Mouse (Mus musculus): ENCODE measurements around the gene Tfdp1. TPM values are rescaled to one million over a fixed set of nuclear protein-coding genes. Genes with fewer than 3 reads are reported as not detected.

The Tfdp1 gene
- polyA plus RNA-seq, 1 experiment from 2014 or later = 222 TPM

DNA sequence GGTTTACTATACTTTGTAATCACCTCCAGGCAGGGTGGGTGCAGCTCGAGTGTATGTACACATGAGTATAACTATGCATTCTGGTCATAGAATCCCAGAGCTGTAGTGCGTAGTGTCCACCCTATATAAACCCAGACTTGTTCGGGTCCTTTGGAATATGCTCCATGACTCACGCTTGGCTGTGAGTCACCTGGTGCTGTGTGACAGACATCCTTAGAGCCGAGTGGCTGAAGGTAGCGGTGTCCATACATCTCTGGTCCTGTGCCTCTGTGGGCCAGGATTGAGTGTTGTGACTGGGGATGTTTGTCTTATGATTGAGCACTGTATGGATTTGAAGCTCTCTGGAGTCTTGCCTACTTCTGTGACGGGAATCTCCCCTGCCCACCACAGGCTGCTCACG is 14.1 kb downstream of the Tfdp1 start:
- DNase-seq (ENCODE audit: low spot score) = no peak

DNA sequence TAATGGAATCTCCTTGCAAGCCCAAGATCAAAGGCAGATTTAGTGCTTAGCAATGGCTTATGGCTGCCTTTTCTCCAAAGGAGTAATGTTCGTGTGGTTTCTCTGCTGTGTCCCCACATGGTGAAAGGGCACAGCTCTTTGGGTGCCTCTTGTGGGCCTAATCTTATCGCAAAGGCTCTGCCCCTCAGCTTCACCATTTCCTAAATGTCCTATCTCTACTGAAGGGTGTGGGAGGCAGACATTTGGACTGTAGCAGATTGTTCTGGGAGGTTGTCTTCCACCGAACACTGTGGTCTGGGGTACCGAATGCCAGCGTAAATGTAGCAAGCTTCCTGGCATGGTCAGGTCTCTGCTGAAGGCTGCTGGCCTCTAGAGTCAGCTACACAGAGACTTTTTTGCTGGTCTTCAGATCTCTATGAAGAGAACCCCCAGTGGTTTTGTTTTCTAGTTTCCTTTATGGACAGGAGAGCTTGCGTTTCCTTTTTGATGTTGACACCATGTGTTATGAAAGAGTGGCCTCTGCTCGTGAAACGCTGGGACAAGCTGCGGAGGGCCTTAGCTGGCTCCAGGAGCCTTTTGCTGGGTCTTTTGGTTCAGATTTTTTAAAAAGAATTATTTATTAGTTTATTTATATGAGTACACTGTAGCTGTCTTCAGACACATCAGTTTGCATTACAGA is 14.7 kb downstream of the Tfdp1 start:
- no peak for DNase-seq (ENCODE audit: low spot score)

DNA sequence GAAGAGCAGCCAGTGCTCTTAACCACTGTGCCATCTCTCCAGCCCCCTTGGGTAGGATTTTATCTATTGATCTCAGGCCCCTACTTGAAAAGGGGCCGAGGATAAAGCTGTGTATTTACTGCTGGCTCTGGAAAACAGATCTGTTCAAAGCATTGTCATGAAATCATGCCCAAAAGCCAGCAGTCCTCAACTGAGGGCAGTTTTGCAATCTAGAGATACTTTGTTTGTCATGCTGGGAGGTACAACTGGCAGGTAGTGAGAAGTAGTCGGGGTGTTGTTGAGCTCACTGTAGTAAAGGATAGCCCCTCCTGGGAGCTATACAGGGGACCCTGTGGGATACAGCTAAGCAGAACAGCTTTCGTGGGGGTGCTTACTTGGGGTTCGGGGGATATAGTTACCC is 15.3 kb downstream of the Tfdp1 start:
- DNase-seq (ENCODE audit: low spot score) = no peak

DNA sequence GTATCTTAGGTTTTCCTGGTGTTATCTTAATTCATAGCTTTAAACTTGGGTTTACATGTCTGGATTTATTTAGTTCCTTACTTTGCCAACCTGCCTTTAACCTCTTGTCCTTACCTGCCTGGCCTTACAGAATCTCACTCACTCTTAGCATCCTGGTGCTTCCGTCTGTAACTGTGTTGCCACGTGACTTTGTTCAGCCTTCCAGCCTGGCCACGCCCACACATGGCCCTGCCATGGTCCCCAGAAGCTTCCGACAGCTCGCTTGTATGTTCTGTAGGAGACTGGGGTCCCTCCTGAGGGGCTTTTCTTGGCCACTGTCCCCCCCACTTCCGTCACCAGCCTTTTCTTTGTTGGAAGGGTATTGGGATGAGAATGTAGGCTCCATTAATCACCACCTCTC is 17.7 kb downstream of the Tfdp1 start:
- no peak for DNase-seq (ENCODE audit: low spot score)

DNA sequence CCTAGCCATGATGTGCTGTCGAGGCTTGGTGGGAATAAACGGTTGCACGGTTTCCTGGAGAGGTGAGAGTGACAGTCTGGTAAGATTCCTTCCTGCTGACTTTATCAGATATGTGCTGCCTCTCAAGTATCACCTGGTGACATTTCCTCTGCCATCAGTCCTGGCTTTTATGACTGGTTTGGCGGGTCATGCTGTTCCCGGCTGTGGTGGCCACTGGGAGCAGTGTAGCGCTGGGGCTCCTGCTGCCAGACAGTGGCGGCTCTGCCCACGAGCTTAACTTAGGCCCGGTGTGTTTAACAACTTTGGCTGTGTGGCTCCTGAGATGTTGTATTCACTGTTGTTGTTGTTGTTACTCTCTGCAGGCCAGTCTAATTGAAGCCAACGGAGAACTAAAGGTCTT is 18.1 kb downstream of the Tfdp1 start:
- no peak for DNase-seq (ENCODE audit: low spot score)

DNA sequence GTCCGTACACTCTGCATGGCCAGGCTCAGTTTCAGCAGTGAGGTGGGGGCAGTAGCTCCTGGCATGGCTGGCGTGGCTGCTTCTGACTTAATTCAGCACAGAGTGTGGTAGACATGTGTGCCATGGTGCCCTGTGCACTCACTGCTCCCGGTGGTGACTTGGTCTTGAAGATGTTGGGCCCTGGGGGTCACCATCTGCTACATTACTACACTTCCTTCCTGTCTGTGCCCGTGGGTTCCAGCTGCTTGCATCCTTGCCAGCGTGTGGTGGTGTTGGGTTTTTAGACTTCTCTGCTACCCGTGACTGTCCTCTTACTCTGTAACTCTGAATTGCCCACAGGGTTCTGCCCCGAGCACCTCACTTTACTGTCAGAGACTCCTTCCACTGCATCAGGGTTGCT is 21.7 kb downstream of the Tfdp1 start:
- DNase-seq (ENCODE audit: low spot score) = no peak

DNA sequence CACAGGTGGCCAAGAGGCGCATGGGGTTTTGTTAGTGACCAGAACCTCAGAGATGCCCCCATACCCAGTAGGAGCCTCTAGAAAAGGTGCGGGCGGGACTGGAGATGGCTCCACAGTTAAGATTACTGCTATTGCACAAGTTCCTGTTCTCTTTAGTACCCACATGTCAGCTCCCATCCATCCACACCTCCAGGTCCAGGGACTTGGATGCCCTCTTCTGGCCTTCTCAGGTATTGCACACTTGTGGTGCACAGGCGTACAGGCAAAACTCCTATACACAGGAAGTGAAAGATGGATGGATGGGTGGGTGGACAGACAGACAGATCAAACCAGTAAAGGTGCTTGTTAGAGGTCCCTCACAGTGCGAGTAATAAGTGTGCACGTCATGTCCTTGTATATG is 23.3 kb downstream of the Tfdp1 start:
- no peak for DNase-seq (ENCODE audit: low spot score)

DNA sequence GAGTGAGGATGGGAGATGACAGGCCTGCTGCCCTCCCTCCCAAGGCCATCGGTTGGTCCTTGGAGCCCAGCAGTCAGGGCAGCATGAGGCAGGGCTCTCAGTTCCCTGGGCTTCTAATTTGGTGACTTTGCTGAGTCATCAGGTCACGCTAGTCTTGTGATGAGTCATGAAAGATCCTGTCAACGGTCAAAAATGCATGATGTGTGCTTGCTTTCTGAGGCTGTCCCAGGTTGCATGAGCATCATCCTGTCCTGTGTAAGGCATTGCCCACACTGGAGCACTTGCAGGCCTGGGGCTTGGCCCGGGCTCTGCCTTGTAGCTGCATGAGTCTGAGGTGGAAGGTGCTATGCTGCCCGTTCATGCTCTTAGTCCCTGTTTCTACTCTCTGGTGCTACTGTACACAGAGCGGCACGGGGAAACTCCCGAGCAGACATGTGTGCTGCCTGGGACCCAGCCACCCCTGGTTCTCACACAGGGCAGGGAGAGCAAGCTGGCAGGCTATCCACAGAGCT is 34.7 kb downstream of the Tfdp1 start:
- DNase-seq (ENCODE audit: low spot score) = no peak

DNA sequence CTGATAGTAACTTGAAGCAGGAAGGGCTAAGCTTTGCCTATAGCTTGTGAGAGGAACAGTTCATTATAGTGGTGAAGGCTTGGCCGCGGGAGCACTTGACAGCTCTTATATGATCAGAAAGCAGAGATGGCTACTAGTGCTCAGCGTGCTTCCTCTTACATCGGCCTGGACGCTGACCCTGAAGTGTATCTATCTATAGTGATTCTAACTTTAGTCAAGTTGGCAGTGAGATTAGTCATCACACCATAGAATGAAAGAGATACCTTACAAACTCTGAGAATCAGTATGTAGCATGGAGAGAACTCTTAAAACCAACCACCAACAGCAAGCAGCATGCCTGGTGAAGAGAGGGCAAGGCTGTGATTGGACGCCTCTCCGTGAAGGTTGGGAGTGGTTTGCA is 43.1 kb downstream of the Tfdp1 start:
- DNase-seq (ENCODE audit: low spot score) = no peak

DNA sequence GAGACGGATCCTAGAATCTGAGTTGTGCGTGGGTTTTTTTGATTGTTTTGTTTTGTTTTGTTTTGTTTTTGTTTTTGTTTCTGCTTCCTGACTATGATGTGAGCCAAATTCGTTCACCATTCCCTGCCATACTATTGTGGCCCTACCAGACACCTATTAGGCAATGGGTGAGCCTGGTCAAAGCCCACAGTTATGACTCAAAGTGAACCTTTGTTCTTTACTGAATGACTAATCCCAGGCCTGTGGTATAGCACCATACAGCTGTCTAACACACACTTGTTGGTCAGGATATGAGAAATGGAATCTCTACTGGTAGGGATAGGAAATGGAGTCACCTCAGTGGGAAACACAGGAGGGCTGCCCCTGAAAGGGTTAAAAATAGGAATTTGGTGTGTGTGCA is 44.0 kb downstream of the Tfdp1 start:
- DNase-seq (ENCODE audit: low spot score) = no peak

DNA sequence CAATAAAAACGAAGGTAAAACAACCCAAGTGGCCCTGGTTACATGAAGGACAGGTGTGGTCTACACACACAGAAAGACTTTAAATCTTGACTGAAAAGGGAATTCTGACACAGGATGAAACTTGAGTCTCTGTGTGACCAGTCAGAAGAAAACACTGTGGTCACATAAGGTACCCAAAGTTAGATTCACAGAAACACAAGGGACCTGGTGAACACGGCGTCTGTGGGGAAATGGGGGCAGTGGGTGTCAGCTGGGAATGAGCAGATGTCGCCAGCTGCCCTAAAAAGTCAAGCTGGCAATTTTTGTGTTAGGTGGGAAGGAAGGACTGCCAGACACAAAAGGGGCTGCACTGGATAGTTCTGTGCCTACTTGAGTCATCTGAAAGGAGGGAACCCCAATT is 44.4 kb downstream of the Tfdp1 start:
- no peak for DNase-seq (ENCODE audit: low spot score)

DNA sequence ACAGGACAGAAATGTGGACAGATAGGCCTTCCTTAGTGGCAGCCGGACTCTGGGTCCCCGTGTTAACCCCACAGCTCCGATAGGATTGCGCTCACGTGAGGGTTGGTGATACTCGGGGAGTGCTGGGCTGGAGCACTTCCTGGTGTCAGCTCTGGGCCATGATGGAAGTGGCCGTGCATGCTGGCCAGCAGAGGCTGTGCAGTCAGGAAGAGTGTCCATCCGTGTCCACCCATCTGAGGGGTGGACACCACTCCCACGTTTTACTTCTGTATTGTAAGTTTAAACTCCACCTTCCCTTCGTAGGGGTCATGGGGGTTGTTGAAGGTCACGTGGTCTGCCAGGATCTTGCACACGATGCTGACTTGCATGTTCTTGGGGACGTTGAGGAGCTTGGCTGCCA is 47.8 kb downstream of the Tfdp1 start:
- DNase-seq (ENCODE audit: low spot score) = no peak

DNA sequence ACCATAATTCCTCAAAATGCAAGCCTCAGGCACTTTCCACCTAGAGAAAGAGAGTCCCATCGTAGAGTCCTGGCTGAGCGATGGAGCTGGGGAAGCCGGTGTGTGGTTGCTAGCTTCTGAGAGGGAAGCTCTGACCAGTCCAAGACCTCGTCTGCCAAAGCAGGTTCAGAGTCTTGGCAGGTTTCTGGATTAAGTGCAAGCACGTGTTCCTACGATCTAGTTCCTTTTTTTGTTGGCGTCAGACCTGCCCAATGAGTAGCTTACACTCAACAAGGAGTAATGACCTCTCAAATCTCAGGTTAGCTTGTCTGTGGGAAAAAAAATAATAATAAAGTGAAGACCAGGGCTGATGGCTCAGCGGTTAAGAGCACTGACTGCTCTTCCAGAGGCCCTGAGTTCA is 49.2 kb downstream of the Tfdp1 start:
- DNase-seq (ENCODE audit: low spot score) = no peak

DNA sequence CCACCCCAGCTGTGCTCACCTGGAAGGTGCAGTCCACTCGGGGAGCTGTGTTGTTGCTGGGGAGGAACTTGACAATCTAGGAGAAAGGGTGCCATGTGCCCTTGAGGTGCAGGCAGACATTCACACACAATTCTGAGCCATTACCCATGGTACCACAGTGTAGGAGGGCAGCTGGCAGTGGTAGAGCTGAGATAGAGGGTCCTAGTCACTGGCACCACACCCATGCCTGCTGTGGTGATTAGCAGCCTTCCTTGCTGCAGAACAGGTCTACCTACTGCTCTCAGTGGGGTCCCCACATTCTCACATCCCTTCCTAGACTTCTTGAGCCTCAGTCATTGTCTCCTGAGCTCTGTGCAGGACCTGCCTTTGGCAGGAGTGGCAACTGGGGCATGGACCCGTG is 50.2 kb downstream of the Tfdp1 start:
- DNase-seq (ENCODE audit: low spot score) = no peak

DNA sequence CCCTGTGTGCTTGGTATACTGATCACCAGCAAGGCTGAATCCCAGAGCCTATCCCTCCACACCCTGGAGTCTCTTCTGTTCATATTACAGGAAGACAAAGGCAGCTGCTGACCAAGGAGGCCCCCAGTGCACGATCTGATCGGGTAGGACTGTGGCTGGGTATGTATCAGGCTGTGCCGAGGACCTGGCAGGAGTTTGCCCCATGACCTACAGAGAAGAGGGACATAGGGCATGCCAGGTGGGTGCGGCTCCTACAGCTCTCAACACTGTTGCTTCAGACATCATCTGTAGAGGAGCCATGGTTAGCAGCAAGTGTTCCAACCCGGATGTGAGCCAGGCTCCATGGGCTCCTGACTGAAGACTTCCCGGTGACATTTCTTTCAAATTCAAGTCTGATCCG is 55.3 kb downstream of the Tfdp1 start:
- DNase-seq (ENCODE audit: low spot score) = no peak

DNA sequence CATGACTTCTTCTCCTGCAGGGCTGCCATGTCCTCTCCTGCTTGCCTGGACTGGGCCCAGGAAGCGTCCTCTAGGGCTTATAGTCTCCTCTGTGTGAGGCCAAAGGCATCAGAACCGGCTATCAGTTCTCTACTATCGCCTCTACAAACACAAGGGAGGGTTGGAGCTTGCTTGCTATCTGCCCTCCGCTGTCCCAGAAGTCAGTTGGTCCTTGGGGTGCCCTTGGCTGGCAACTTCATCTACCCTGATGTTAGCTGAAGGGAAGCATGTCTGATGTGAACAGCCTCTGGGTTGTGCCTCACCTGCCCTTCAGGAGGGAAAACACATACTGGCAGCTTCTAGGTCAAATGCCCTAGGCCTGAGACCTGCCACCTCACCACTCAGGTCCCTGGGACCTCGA is 58.2 kb downstream of the Tfdp1 start, which contains the start of gene Atp4b:
Gene Atp4b, minus strand, starts transcription at position 101 of the 400 bp plus-strand sequence.
- no peak for DNase-seq (ENCODE audit: low spot score)

DNA sequence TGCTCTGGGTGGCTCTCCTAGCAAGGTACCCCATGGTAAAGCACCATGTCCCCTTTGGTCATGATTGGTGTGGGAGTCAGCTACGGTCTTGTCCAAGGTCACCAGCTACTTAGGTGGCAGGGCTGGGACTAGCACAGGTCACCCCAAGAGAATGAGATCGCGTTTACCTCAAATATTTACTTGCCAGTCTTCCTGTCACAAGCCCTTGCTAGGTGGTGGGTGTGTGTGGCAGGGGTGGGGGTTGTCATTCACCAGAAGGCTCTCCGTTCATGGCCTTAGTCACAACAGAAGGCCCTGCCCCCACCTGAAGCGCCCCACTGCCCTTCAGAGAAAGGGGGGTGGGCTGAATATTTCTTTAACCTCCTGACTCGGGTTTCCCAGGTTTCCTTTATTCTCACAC is 65.0 kb downstream of the Tfdp1 start:
- no peak for DNase-seq (ENCODE audit: low spot score)

DNA sequence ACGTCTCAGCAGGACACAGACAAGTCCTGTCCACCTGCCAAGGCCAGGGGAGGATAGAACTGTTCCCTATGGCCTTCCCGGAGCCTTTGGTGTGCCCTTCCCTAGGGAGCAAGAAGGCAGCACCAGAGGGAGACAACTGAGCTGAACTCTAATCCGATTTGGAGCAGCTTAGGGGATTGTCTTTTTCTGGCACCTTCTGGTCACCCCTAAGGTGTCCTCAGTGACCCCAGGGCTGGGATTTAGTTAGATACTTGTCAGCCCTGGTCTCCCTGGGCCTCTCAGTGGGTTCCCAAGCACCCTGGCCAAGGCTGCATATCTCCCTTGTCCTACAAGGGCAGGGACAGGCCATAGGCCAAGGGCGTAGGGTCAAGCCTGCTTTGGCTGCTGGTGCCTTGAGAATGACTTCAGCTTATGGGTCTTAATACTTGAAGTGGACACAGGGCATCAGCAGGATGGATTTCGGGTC is 66.1 kb downstream of the Tfdp1 start, which contains the start of gene Grk1:
Gene Grk1, plus strand, starts transcription at position 416 of the 466 bp plus-strand sequence.
- no peak for DNase-seq (ENCODE audit: low spot score)

DNA sequence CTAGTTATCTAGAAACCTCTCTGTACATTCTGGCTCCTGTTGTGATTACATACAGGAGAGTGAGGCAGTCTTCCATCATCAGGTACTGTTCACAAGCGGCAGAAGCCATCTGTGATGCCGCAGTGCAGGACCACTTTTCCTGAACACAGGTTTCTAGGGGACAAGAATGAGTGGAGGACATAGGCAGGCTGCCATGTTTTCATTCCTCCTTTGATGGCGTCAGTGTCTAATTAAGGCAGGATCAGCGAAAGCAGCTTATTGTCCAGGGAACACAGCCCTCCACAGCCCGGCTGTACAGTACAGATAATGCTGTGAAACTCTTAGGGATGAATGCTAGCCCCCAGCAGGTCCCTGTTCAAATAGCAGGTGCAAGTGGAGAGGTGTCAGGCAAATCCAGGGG is 67.5 kb downstream of the Tfdp1 start:
- no peak for DNase-seq (ENCODE audit: low spot score)

DNA sequence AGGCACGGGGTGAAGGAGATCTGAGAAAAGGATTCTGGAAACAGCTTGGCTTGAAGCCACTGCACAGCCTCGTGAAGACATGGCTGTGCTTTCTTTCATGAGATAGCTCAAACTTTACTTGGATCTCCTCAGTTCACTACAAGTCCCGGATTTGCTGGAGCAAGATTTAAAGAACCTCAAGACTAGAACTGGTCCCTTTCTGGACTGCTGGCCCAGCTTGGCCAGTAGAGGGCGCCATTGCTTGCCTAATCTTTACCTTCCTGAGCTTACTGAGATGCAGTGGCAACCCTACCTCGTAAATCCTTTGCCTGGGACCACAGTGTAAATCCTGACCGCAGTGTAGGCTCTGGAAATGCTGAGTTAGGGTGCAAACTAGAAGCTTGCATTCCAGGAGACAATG is 73.0 kb downstream of the Tfdp1 start:
- peak; percentile 74 for DNase-seq (ENCODE audit: low spot score)

DNA sequence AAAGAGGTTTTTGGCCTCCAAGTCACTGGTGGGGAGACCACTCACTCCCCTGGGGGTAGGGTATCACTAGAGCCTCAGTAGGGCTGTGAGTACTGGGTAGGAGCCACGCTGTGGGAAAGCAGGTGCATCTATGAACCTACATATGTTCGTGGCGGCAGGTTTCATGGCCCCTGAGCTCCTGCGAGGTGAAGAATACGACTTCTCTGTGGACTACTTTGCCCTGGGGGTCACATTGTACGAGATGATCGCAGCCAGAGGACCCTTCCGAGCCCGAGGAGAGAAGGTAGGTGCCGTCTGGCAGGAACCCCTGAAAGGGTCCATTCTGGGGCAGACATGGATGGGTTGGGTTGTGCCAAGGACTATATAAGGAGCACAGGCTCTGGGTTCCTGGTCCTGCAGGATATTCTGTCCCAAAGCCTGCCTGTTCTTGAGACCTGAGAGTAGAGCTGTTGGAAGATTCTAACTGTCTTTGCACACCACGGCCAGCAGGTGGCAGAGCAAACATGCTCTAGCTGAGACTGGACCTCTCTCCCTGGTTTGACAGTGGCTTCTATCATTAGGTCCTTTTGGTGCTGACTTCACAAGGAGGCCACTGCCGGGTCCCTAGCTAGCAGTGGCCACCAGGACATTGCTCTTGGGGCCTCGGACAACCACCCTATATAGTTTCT is 74.5 kb downstream of the Tfdp1 start:
- DNase-seq (ENCODE audit: low spot score) = peak; percentile 66

DNA sequence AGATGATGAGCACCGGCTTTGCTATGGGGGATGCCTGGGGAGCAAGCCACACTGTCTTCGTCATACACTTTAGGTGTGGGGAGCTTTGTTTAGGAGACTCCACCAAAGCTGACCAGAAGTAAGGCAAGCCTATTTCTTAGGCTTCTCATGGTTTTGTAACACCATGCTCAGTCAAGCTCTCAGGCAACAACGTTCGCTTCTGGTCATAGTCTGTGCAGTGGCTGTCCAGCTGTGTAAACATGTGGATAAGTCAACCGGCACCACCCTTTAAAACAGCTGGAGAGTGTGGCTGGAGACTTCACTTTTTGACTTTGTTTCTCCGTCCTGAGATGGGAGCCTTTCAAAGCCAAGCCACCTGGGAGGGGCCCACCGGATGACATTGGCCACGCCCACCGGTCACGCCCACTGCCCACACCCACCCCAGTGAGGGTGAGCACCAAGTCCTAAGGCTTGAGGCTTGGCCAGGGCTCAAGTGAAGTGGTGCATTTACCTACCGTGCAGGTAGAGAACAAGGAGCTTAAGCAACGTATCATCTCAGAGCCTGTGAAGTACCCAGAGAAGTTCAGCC is 75.4 kb downstream of the Tfdp1 start:
- DNase-seq (ENCODE audit: low spot score) = no peak

DNA sequence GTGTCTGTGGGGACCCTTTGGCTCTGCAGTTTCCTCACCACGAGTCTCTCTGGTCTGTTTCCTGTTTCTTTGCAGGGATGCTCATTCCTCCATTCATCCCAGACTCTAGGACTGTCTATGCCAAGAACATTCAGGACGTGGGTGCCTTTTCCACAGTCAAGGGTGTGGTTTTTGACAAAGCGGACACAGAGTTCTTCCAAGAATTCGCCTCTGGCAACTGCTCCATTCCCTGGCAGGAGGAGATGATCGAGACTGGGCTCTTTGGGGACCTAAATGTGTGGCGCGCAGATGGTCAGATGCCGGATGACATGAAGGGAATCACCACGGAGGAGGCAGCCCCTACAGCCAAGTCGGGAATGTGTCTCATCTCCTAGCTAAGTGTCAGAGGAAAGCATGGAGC is 77.3 kb downstream of the Tfdp1 start:
- DNase-seq (ENCODE audit: low spot score) = no peak

Data from thymus, postnatal 0 days (tissue).